Comparison of ENCODE assay signal across 8 mouse cellular contexts in the genomic region with DNA sequence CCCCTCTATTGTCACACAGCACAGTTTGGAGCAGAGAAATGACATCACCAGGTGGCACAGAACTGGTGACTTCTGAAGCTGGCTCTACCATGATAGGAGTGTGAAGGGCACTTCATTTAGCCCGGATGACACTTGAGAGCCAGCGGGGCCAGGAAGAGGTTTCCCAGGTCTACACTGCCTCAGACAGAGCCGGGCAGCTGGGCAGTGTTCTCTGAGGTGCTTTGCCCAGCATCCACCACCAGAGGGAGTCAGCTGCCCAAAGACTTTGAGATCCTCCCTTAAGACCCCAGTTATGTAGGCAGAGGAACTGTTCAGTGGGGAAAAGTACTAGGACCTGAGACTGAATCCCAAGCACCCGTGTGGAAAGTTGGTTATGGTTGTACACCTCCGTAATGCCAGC. TPM values are rescaled to one million over a fixed set of nuclear protein-coding genes. Genes with fewer than 3 reads are reported as not detected.
DNase-seq lines count a peak whose midpoint lies in the region; ATAC-seq and TF ChIP-seq lines count a peak whose summit lies in the region.

No protein-coding gene starts in this region.

- H3K9ac ChIP-seq in heart, embryonic 15.5 days: no peak overlapping the region
- H3K9ac ChIP-seq in forebrain, embryonic 13.5 days: no peak overlapping the region
- no peak overlapping the region for H3K9ac ChIP-seq in midbrain, embryonic 13.5 days (replicated peaks)
- no peak overlapping the region for H3K9ac ChIP-seq in stomach, postnatal 0 days (ENCODE audit: low read length)

- 0 out of 2 replicates have a peak, but pooled peaks cover 5% of the 10 kb centered on the region for H3K27me3 ChIP-seq in heart, embryonic 15.5 days
- H3K27me3 ChIP-seq in heart, embryonic 10.5 days (ENCODE audit: insufficient read depth, poor library complexity, severe bottlenecking): 0 out of 2 replicates have a peak, but pooled peaks cover 5% of the 10 kb centered on the region
- H3K27me3 ChIP-seq in forebrain, embryonic 13.5 days: no peaks in the 10 kb centered on the region
- no peaks in the 10 kb centered on the region for H3K27me3 ChIP-seq in kidney, adult 2 months (replicated peaks; ENCODE audit: control insufficient read depth, insufficient read depth, low read length)
- no peaks in the 10 kb centered on the region for H3K27me3 ChIP-seq in limb, embryonic 10.5 days (ENCODE audit: low read depth, poor library complexity, severe bottlenecking)
- H3K27me3 ChIP-seq in midbrain, embryonic 13.5 days: 0 out of 2 replicates have a peak, but pooled peaks cover 5% of the 10 kb centered on the region
- no peaks in the 10 kb centered on the region for H3K27me3 ChIP-seq in stomach, postnatal 0 days (ENCODE audit: control insufficient read depth, insufficient read depth, low read length)

- no peaks in the 10 kb centered on the region for H3K4me1 ChIP-seq in heart, embryonic 15.5 days (replicated peaks)
- no peaks in the 10 kb centered on the region for H3K4me1 ChIP-seq in heart, embryonic 10.5 days
- H3K4me1 ChIP-seq in forebrain, embryonic 13.5 days: peaks cover 32% of the 10 kb centered on the region
- no peaks in the 10 kb centered on the region for H3K4me1 ChIP-seq in kidney, adult 2 months (ENCODE audit: control insufficient read depth, insufficient read depth, low read length)
- H3K4me1 ChIP-seq in limb, embryonic 10.5 days: no peaks in the 10 kb centered on the region
- H3K4me1 ChIP-seq in midbrain, embryonic 13.5 days (replicated peaks): peaks cover 15% of the 10 kb centered on the region
- no peaks in the 10 kb centered on the region for H3K4me1 ChIP-seq in stomach, postnatal 0 days (replicated peaks; ENCODE audit: control insufficient read depth, insufficient read depth)

- no peak overlapping the region for H3K4me3 ChIP-seq in heart, embryonic 15.5 days
- no peak overlapping the region for H3K4me3 ChIP-seq in heart, embryonic 10.5 days
- H3K4me3 ChIP-seq in forebrain, embryonic 13.5 days: no peak overlapping the region
- no peak overlapping the region for H3K4me3 ChIP-seq in kidney, adult 2 months (ENCODE audit: insufficient read depth, low read depth, low read length)
- no peak overlapping the region for H3K4me3 ChIP-seq in limb, embryonic 10.5 days
- H3K4me3 ChIP-seq in midbrain, embryonic 13.5 days (replicated peaks): no peak overlapping the region
- H3K4me3 ChIP-seq in stomach, postnatal 0 days (ENCODE audit: low read depth, low read length): no peak overlapping the region

- WGBS in heart, embryonic 15.5 days: 13% methylated on average over 5 of the region's 5 CpGs
- WGBS in heart, embryonic 10.5 days: 17% methylated on average over 5 of the region's 5 CpGs
- 23% methylated on average over 5 of the region's 5 CpGs for WGBS in forebrain, embryonic 13.5 days
- WGBS in kidney, adult 2 months: 10% methylated on average over 5 of the region's 5 CpGs
- WGBS in limb, embryonic 10.5 days: 22% methylated on average over 5 of the region's 5 CpGs
- 18% methylated on average over 5 of the region's 5 CpGs for WGBS in midbrain, embryonic 13.5 days
- WGBS in stomach, postnatal 0 days: 9% methylated on average over 5 of the region's 5 CpGs

- TF ChIP-seq CTCF in kidney, adult 2 months (conservative IDR thresholded peaks at IDR 0.05; ENCODE audit: insufficient read depth, insufficient read length, low read depth, low read length): peak; percentile 81
- peak; percentile 88 for TF ChIP-seq CTCF in stomach, postnatal 0 days (IDR thresholded peaks at IDR 0.05; ENCODE audit: low read depth)

- H3K36me3 ChIP-seq in heart, embryonic 15.5 days: no peaks in the 10 kb centered on the region
- H3K36me3 ChIP-seq in heart, embryonic 10.5 days: no peaks in the 10 kb centered on the region
- H3K36me3 ChIP-seq in forebrain, embryonic 13.5 days (ENCODE audit: poor library complexity, severe bottlenecking): peaks cover 22% of the 10 kb centered on the region
- no peaks in the 10 kb centered on the region for H3K36me3 ChIP-seq in kidney, adult 2 months (ENCODE audit: control insufficient read depth, insufficient read depth, low read length)
- H3K36me3 ChIP-seq in limb, embryonic 10.5 days: no peaks in the 10 kb centered on the region
- H3K36me3 ChIP-seq in midbrain, embryonic 13.5 days: 0 out of 2 replicates have a peak, but pooled peaks cover 5% of the 10 kb centered on the region
- H3K36me3 ChIP-seq in stomach, postnatal 0 days (ENCODE audit: control insufficient read depth, insufficient read depth, low read length): no peaks in the 10 kb centered on the region

- H3K9me3 ChIP-seq in heart, embryonic 15.5 days (replicated peaks): no peaks in the 10 kb centered on the region
- H3K9me3 ChIP-seq in heart, embryonic 10.5 days: no peaks in the 10 kb centered on the region
- H3K9me3 ChIP-seq in forebrain, embryonic 13.5 days (replicated peaks): 0 out of 2 replicates have a peak, but pooled peaks cover 3% of the 10 kb centered on the region
- no peaks in the 10 kb centered on the region for H3K9me3 ChIP-seq in limb, embryonic 10.5 days (replicated peaks)
- H3K9me3 ChIP-seq in midbrain, embryonic 13.5 days: no peaks in the 10 kb centered on the region
- H3K9me3 ChIP-seq in stomach, postnatal 0 days (ENCODE audit: control insufficient read depth, low read length): no peaks in the 10 kb centered on the region

- 0 out of 2 replicates have a peak, but pooled peaks have one; percentile 18 for ATAC-seq in heart, embryonic 15.5 days (replicated peaks; ENCODE audit: insufficient number of reproducible peaks, insufficient read depth, low FRiP score, low read depth)
- peak; percentile 61 for ATAC-seq in forebrain, embryonic 13.5 days
- ATAC-seq in midbrain, embryonic 13.5 days: peak; percentile 35
- peak; percentile 46; the same call in 1 of the 2 replicates for ATAC-seq in stomach, postnatal 0 days (ENCODE audit: low FRiP score, low TSS enrichment)

- no peak for TF ChIP-seq EP300 in stomach, postnatal 0 days (optimal IDR thresholded peaks at IDR 0.05)

- H3K4me2 ChIP-seq in heart, embryonic 15.5 days: no peak overlapping the region
- no peak overlapping the region for H3K4me2 ChIP-seq in forebrain, embryonic 13.5 days
- H3K4me2 ChIP-seq in midbrain, embryonic 13.5 days (replicated peaks): no peak overlapping the region
- H3K4me2 ChIP-seq in stomach, postnatal 0 days (replicated peaks; ENCODE audit: low read depth): no peak overlapping the region

- no peak for DNase-seq in heart, embryonic 10.5 days (ENCODE audit: low spot score)
- peak; percentile 24 for DNase-seq in c-Kit-positive CD71-positive TER-119-positive erythroid progenitor cells, embryonic 14.5 days (ENCODE audit: low spot score)
- DNase-seq in kidney, adult 2 months: peak; percentile 45
- DNase-seq in limb, embryonic 10.5 days (ENCODE audit: low spot score): peak; percentile 77
- peak; percentile 44 for DNase-seq in stomach, postnatal 0 days (ENCODE audit: low spot score)

- TF ChIP-seq POLR2A in kidney, adult 2 months (IDR thresholded peaks at IDR 0.05; ENCODE audit: low read depth, low read length): no peak

- H3K27ac ChIP-seq in heart, embryonic 15.5 days: no peak overlapping the region
- H3K27ac ChIP-seq in heart, embryonic 10.5 days: no peak overlapping the region
- H3K27ac ChIP-seq in forebrain, embryonic 13.5 days: no peak overlapping the region
- no peak overlapping the region for H3K27ac ChIP-seq in kidney, adult 2 months (ENCODE audit: insufficient read depth, low read depth, low read length)
- H3K27ac ChIP-seq in limb, embryonic 10.5 days: no peak overlapping the region
- no peak overlapping the region for H3K27ac ChIP-seq in midbrain, embryonic 13.5 days
- no peak overlapping the region for H3K27ac ChIP-seq in stomach, postnatal 0 days (replicated peaks)

RNA-seq across cellular contexts. Expression of a gene that starts 27.1 kb away (rescaled TPM):
- 0.09 and 0.90 TPM in 2 replicates for polyA plus RNA-seq in heart, embryonic 15.5 days (2015; fragmentation: Nextera tagmentation; extraction: Ambion mirVana)
- 0.15 and 4.8 TPM in 2 replicates for polyA plus RNA-seq in heart, embryonic 10.5 days (2016; fragmentation: Nextera tagmentation; extraction: Ambion mirVana)
- polyA plus RNA-seq in forebrain, embryonic 13.5 days (2015; fragmentation: Nextera tagmentation; extraction: Ambion mirVana): 42.7 and 43.1 TPM in 2 replicates
- 1.5 and 1.8 TPM in 2 replicates for polyA plus RNA-seq in kidney, adult 2 months (2012; rRNA removed)
- polyA plus RNA-seq in limb, embryonic 10.5 days (2016; fragmentation: Nextera tagmentation; extraction: Ambion mirVana): 0.09 and 0.28 TPM in 2 replicates
- 22.0 and 25.0 TPM in 2 replicates for polyA plus RNA-seq in midbrain, embryonic 13.5 days (2015; fragmentation: Nextera tagmentation; extraction: Ambion mirVana)
- polyA plus RNA-seq in stomach, postnatal 0 days (2015; fragmentation: Nextera tagmentation; extraction: Ambion mirVana): 1.2 and 1.3 TPM in 2 replicates

RNA-seq across cellular contexts. Expression of a gene that starts 30.6 kb away (rescaled TPM):
- polyA plus RNA-seq in heart, embryonic 15.5 days (2015; fragmentation: Nextera tagmentation; extraction: Ambion mirVana): 8.6 and 9.7 TPM in 2 replicates
- polyA plus RNA-seq in heart, embryonic 10.5 days (2016; fragmentation: Nextera tagmentation; extraction: Ambion mirVana): 10.9 and 14.4 TPM in 2 replicates
- polyA plus RNA-seq in forebrain, embryonic 13.5 days (2015; fragmentation: Nextera tagmentation; extraction: Ambion mirVana): 4.5 and 5.4 TPM in 2 replicates
- 0.67 and 0.88 TPM in 2 replicates for polyA plus RNA-seq in kidney, adult 2 months (2012; rRNA removed)
- polyA plus RNA-seq in limb, embryonic 10.5 days (2016; fragmentation: Nextera tagmentation; extraction: Ambion mirVana): 1.8 and 2.6 TPM in 2 replicates
- 10.6 and 12.5 TPM in 2 replicates for polyA plus RNA-seq in midbrain, embryonic 13.5 days (2015; fragmentation: Nextera tagmentation; extraction: Ambion mirVana)
- polyA plus RNA-seq in stomach, postnatal 0 days (2015; fragmentation: Nextera tagmentation; extraction: Ambion mirVana): 0.36 and 0.44 TPM in 2 replicates

RNA-seq across cellular contexts. Expression of a gene that starts 46.0 kb away (rescaled TPM):
- polyA plus RNA-seq in heart, embryonic 15.5 days (2015; fragmentation: Nextera tagmentation; extraction: Ambion mirVana): 23.9 and 28.3 TPM in 2 replicates
- polyA plus RNA-seq in heart, embryonic 10.5 days (2016; fragmentation: Nextera tagmentation; extraction: Ambion mirVana): 37.7 and 47.6 TPM in 2 replicates
- 48.3 and 49.1 TPM in 2 replicates for polyA plus RNA-seq in forebrain, embryonic 13.5 days (2015; fragmentation: Nextera tagmentation; extraction: Ambion mirVana)
- polyA plus RNA-seq in kidney, adult 2 months (2012; rRNA removed): 61.0 and 63.7 TPM in 2 replicates
- 69.4 and 71.6 TPM in 2 replicates for polyA plus RNA-seq in limb, embryonic 10.5 days (2016; fragmentation: Nextera tagmentation; extraction: Ambion mirVana)
- 46.8 and 51.2 TPM in 2 replicates for polyA plus RNA-seq in midbrain, embryonic 13.5 days (2015; fragmentation: Nextera tagmentation; extraction: Ambion mirVana)
- polyA plus RNA-seq in stomach, postnatal 0 days (2015; fragmentation: Nextera tagmentation; extraction: Ambion mirVana): 33.4 and 33.6 TPM in 2 replicates

RNA-seq across cellular contexts. Expression of a gene that starts 51.6 kb away (rescaled TPM):
- 0.09 and 0.13 TPM in 2 replicates for polyA plus RNA-seq in heart, embryonic 15.5 days (2015; fragmentation: Nextera tagmentation; extraction: Ambion mirVana)
- polyA plus RNA-seq in heart, embryonic 10.5 days (2016; fragmentation: Nextera tagmentation; extraction: Ambion mirVana): 0.39 and 0.50 TPM in 2 replicates
- 0.06 and 0.12 TPM in 2 replicates for polyA plus RNA-seq in forebrain, embryonic 13.5 days (2015; fragmentation: Nextera tagmentation; extraction: Ambion mirVana)
- 0.03 TPM in 1 of 2 replicates, not detected in the other for polyA plus RNA-seq in kidney, adult 2 months (2012; rRNA removed)
- polyA plus RNA-seq in limb, embryonic 10.5 days (2016; fragmentation: Nextera tagmentation; extraction: Ambion mirVana): 0.06 and 0.16 TPM in 2 replicates
- 0.12 and 0.21 TPM in 2 replicates for polyA plus RNA-seq in midbrain, embryonic 13.5 days (2015; fragmentation: Nextera tagmentation; extraction: Ambion mirVana)
- not detected in 2 replicates for polyA plus RNA-seq in stomach, postnatal 0 days (2015; fragmentation: Nextera tagmentation; extraction: Ambion mirVana)
